Mouse (Mus musculus) monocyte, adult 2 months (primary cell): ENCODE data around the gene Tmtc4.

Experiments
- DNase-seq, 2 experiments: peaks; one replicate each; pipeline ENCODE4 v3.0.0; 2022; ENCODE audit warnings: low spot score in 2 of 2, low read depth in 1 of 2

Tmtc4 gene

GRCm38 (mm10) chr14:122983226-122984215 is at the start of gene Tmtc4:
Gene Tmtc4, minus strand, starts transcription at chr14:122984035.
- DNase-seq = peak; percentile 46 to 80

GRCm38 (mm10) chr14:123032435-123032834 is 48.6 kb upstream of the Tmtc4 start:
- DNase-seq = no peak

- DNase-seq = no peak
Measured at GRCm38 (mm10) chr14:123027876-123028275, 44.0 kb upstream of the Tmtc4 start.

GRCm38 (mm10) chr14:123022981-123023380 is 39.1 kb upstream of the Tmtc4 start:
- no peak for DNase-seq

- no peak for DNase-seq
Measured at GRCm38 (mm10) chr14:123016310-123016709, 32.5 kb upstream of the Tmtc4 start.

GRCm38 (mm10) chr14:123015687-123016086 is 31.9 kb upstream of the Tmtc4 start:
- no peak for DNase-seq

GRCm38 (mm10) chr14:123009108-123010018 is 25.5 kb upstream of the Tmtc4 start:
- DNase-seq = no peak

GRCm38 (mm10) chr14:123008672-123009071 is 24.8 kb upstream of the Tmtc4 start:
- DNase-seq = no peak

- DNase-seq = no peak
Measured at GRCm38 (mm10) chr14:123003715-123004114, 19.9 kb upstream of the Tmtc4 start.

GRCm38 (mm10) chr14:123001391-123001790 is 17.6 kb upstream of the Tmtc4 start:
- no peak for DNase-seq

- no peak for DNase-seq
Measured at GRCm38 (mm10) chr14:122997465-122997864, 13.6 kb upstream of the Tmtc4 start.

- DNase-seq = no peak
Measured at GRCm38 (mm10) chr14:122993935-122994334, 10.1 kb upstream of the Tmtc4 start.

GRCm38 (mm10) chr14:122992937-122993336 is 9.1 kb upstream of the Tmtc4 start:
- DNase-seq = no peak

GRCm38 (mm10) chr14:122990521-122991052 is 6.8 kb upstream of the Tmtc4 start:
- no peak for DNase-seq

- DNase-seq = no peak
Measured at GRCm38 (mm10) chr14:122986404-122986803, 2.6 kb upstream of the Tmtc4 start.

GRCm38 (mm10) chr14:122982571-122983225 is 1.1 kb downstream of the Tmtc4 start:
- peak in 1 of 2 experiments; percentile 21 for DNase-seq

GRCm38 (mm10) chr14:122981831-122982485 is 1.9 kb downstream of the Tmtc4 start:
- no peak for DNase-seq

GRCm38 (mm10) chr14:122978871-122979270 is 5.0 kb downstream of the Tmtc4 start:
- DNase-seq = no peak

- no peak for DNase-seq
Measured at GRCm38 (mm10) chr14:122977797-122978140, 6.1 kb downstream of the Tmtc4 start.

- DNase-seq = no peak
Measured at GRCm38 (mm10) chr14:122977056-122977796, 6.6 kb downstream of the Tmtc4 start.
